Mouse (Mus musculus): ENCODE measurements at regions not wholly inside any gene's neighbourhood (a gene's known extent, or its start where the extent isn't known, plus 50 kb on each side); places are given as distances from the start of the nearest gene placed in this dataset.

- H3K9me3 ChIP-seq (replicated peaks; ENCODE audit: low read length) = no peaks in the 10 kb centered on the region
Observed at GRCm38 (mm10) chr4:99423449-99423848, 127.7 kb downstream of the Gm12689 start.

GRCm38 (mm10) chr4:99445077-99445754 is 149.5 kb downstream of the Gm12689 start:
- Histone ChIP-seq H3K36me3 (ENCODE audit: insufficient read depth, low read length) (no peaks in the 10 kb centered on the region), H3K4me1 (replicated peaks; ENCODE audit: insufficient read depth, low read length) (no peaks in the 10 kb centered on the region), H3K9ac (ENCODE audit: low read depth, low read length) (no peak overlapping the region), H3K4me2 (ENCODE audit: low read length) (peak overlapping the region; percentile 47), H3K27ac (no peak overlapping the region), H3K4me3 (replicated peaks; ENCODE audit: low read depth, low read length) (peak overlapping the region; percentile 20), H3K27me3 (ENCODE audit: insufficient read depth, low read length) (no peaks in the 10 kb centered on the region), H3K9me3 (replicated peaks; ENCODE audit: low read length) (no peaks in the 10 kb centered on the region)
- WGBS = 28% methylated on average over 28 of the region's 28 CpGs
- peak; percentile 31; the same call in 1 of the 2 replicates for TF ChIP-seq CTCF (IDR thresholded peaks at IDR 0.05; ENCODE audit: low read depth)
- DNase-seq (ENCODE audit: low spot score) (peak; percentile 30), ATAC-seq (replicated peaks; ENCODE audit: low FRiP score, low read depth) (0 out of 2 replicates have a peak, but pooled peaks have one; percentile 36)

More at GRCm38 (mm10) chr4:99423449-99423848, 127.7 kb downstream of the Gm12689 start:
- TF ChIP-seq CTCF (IDR thresholded peaks at IDR 0.05; ENCODE audit: low read depth) = no peak
- WGBS = 81% methylated on average over 1 of the region's 1 CpGs
- no peak for ATAC-seq (replicated peaks; ENCODE audit: low FRiP score, low read depth)
- no peaks in the 10 kb centered on the region for H3K27me3 ChIP-seq (ENCODE audit: insufficient read depth, low read length)
- no peaks in the 10 kb centered on the region for H3K36me3 ChIP-seq (ENCODE audit: insufficient read depth, low read length)
- no peak for DNase-seq (ENCODE audit: low spot score)
- H3K4me1 ChIP-seq (replicated peaks; ENCODE audit: insufficient read depth, low read length) = no peaks in the 10 kb centered on the region
- no peak overlapping the region for H3K9ac ChIP-seq (ENCODE audit: low read depth, low read length)
- no peak overlapping the region for H3K4me2 ChIP-seq (ENCODE audit: low read length)
- no peak overlapping the region for H3K4me3 ChIP-seq (replicated peaks; ENCODE audit: low read depth, low read length)
- no peak overlapping the region for H3K27ac ChIP-seq

GRCm38 (mm10) chr4:99445755-99446128 is 150.0 kb downstream of the Gm12689 start:
- Histone ChIP-seq H3K27me3 (ENCODE audit: insufficient read depth, low read length) (no peaks in the 10 kb centered on the region), H3K36me3 (ENCODE audit: insufficient read depth, low read length) (no peaks in the 10 kb centered on the region), H3K27ac (no peak overlapping the region), H3K4me2 (ENCODE audit: low read length) (peak overlapping the region; percentile 47), H3K9ac (ENCODE audit: low read depth, low read length) (no peak overlapping the region), H3K9me3 (replicated peaks; ENCODE audit: low read length) (no peaks in the 10 kb centered on the region), H3K4me3 (replicated peaks; ENCODE audit: low read depth, low read length) (peak overlapping the region; percentile 20; the same call in 1 of the 2 replicates), H3K4me1 (replicated peaks; ENCODE audit: insufficient read depth, low read length) (no peaks in the 10 kb centered on the region)
- no peak for ATAC-seq (replicated peaks; ENCODE audit: low FRiP score, low read depth)
- TF ChIP-seq CTCF (IDR thresholded peaks at IDR 0.05; ENCODE audit: low read depth) = no peak
- WGBS = 57% methylated on average over 9 of the region's 9 CpGs
- DNase-seq (ENCODE audit: low spot score) = no peak

- no peak overlapping the region for H3K4me3 ChIP-seq (replicated peaks; ENCODE audit: low read depth, low read length)
- ATAC-seq (replicated peaks; ENCODE audit: low FRiP score, low read depth) = no peak
- no peak for DNase-seq (ENCODE audit: low spot score)
- 75% methylated on average over 4 of the region's 4 CpGs for WGBS
- no peak overlapping the region for H3K27ac ChIP-seq
- no peaks in the 10 kb centered on the region for H3K9me3 ChIP-seq (replicated peaks; ENCODE audit: low read length)
- no peak overlapping the region for H3K9ac ChIP-seq (ENCODE audit: low read depth, low read length)
- no peaks in the 10 kb centered on the region for H3K27me3 ChIP-seq (ENCODE audit: insufficient read depth, low read length)
- H3K36me3 ChIP-seq (ENCODE audit: insufficient read depth, low read length) = no peaks in the 10 kb centered on the region
- TF ChIP-seq CTCF (IDR thresholded peaks at IDR 0.05; ENCODE audit: low read depth) = no peak
- H3K4me1 ChIP-seq (replicated peaks; ENCODE audit: insufficient read depth, low read length) = no peaks in the 10 kb centered on the region
- no peak overlapping the region for H3K4me2 ChIP-seq (ENCODE audit: low read length)
Observed at GRCm38 (mm10) chr4:99458984-99459383, 163.3 kb downstream of the Gm12689 start.

GRCm38 (mm10) chr4:99459436-99459835 is 163.7 kb downstream of the Gm12689 start:
- ATAC-seq (replicated peaks; ENCODE audit: low FRiP score, low read depth) = peak; percentile 68; the same call in 1 of the 2 replicates

GRCm38 (mm10) chr4:99465493-99465892 is 169.8 kb downstream of the Gm12689 start:
- 50% methylated on average over 9 of the region's 9 CpGs for WGBS

More at GRCm38 (mm10) chr4:99459436-99459835, 163.7 kb downstream of the Gm12689 start:
- Histone ChIP-seq H3K9ac (ENCODE audit: low read depth, low read length) (no peak overlapping the region), H3K4me2 (ENCODE audit: low read length) (peak overlapping the region; percentile 36), H3K4me1 (replicated peaks; ENCODE audit: insufficient read depth, low read length) (no peaks in the 10 kb centered on the region), H3K36me3 (ENCODE audit: insufficient read depth, low read length) (no peaks in the 10 kb centered on the region), H3K9me3 (replicated peaks; ENCODE audit: low read length) (no peaks in the 10 kb centered on the region), H3K4me3 (replicated peaks; ENCODE audit: low read depth, low read length) (no peak overlapping the region), H3K27ac (no peak overlapping the region), H3K27me3 (ENCODE audit: insufficient read depth, low read length) (no peaks in the 10 kb centered on the region)
- peak; percentile 50 for DNase-seq (ENCODE audit: low spot score)
- TF ChIP-seq CTCF (IDR thresholded peaks at IDR 0.05; ENCODE audit: low read depth) = peak; percentile 16; the same call in 1 of the 2 replicates
- 6% methylated on average over 14 of the region's 14 CpGs for WGBS

More at GRCm38 (mm10) chr4:99465493-99465892, 169.8 kb downstream of the Gm12689 start:
- ATAC-seq (replicated peaks; ENCODE audit: low FRiP score, low read depth) (no peak), DNase-seq (ENCODE audit: low spot score) (no peak)
- H3K27me3 ChIP-seq (ENCODE audit: insufficient read depth, low read length) = no peaks in the 10 kb centered on the region
- H3K4me3 ChIP-seq (replicated peaks; ENCODE audit: low read depth, low read length) = no peak overlapping the region
- H3K9ac ChIP-seq (ENCODE audit: low read depth, low read length) = no peak overlapping the region
- no peak overlapping the region for H3K4me2 ChIP-seq (ENCODE audit: low read length)
- no peaks in the 10 kb centered on the region for H3K9me3 ChIP-seq (replicated peaks; ENCODE audit: low read length)
- H3K36me3 ChIP-seq (ENCODE audit: insufficient read depth, low read length) = no peaks in the 10 kb centered on the region
- no peak for TF ChIP-seq CTCF (IDR thresholded peaks at IDR 0.05; ENCODE audit: low read depth)
- no peak overlapping the region for H3K27ac ChIP-seq
- H3K4me1 ChIP-seq (replicated peaks; ENCODE audit: insufficient read depth, low read length) = no peaks in the 10 kb centered on the region

All from kidney, postnatal 0 days (tissue).